Mouse (Mus musculus): Measurements from ENCODE around the gene Fam45a.

DNA sequence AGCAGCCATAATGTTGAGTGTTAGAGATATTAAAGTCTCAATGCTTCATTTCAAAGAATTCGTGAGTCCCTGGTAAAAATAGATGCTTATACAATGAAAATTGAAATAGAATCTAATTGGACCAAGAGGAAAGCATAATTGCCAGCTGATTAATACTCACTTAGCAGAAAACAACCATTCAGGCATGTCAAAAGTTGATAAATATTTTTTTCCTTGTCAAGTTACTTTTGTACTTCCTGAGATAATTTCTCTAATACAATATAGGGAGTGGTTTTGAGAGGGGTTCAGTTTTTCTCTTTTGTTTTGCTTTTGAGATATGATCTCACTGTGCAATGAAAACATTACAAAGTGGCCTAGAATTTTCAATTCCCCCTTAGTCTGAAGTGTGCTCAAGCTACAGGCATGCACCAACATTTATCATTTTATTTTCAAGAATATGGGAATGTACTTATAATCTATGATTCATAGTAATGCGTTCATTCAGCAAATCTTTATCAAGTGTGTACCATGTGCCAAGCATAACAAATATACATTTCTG is 18.1 kb upstream of the Fam45a start:
- TF ChIP-seq CTCF (IDR thresholded peaks at IDR 0.05; ENCODE audit: extremely low read depth, insufficient read depth, low read length) (no peak), POLR2A (IDR thresholded peaks at IDR 0.05; ENCODE audit: extremely low read depth, insufficient read depth, low read length) (no peak)
